Mouse (Mus musculus): Measurements from ENCODE around the gene Lmcd1. TPM values are rescaled to one million over a fixed set of nuclear protein-coding genes. Genes with fewer than 3 reads are reported as not detected.

Gene Lmcd1
- polyA plus RNA-seq, 1 experiment from 2014 or later = 54.5 TPM

GRCm38 (mm10) chr6:112264321-112264720 lies 9.2 kb upstream of the Lmcd1 start:
- WGBS = 90% methylated on average over 1 of the region's 1 CpGs

GRCm38 (mm10) chr6:112266631-112267030 lies 6.9 kb upstream of the Lmcd1 start:
- no peaks in the 10 kb centered on the region for H3K27me3 ChIP-seq
- no peak overlapping the region for H3K4me2 ChIP-seq
- H3K9me3 ChIP-seq (replicated peaks) = no peaks in the 10 kb centered on the region
- H3K27ac ChIP-seq = no peak overlapping the region
- WGBS = 46% methylated on average over 1 of the region's 1 CpGs
- H3K4me1 ChIP-seq (replicated peaks) = no peaks in the 10 kb centered on the region
- H3K36me3 ChIP-seq = no peaks in the 10 kb centered on the region
- no peak overlapping the region for H3K4me3 ChIP-seq
- ATAC-seq (replicated peaks; ENCODE audit: insufficient number of reproducible peaks, insufficient read depth, low FRiP score, low read depth) = no peak
- no peak overlapping the region for H3K9ac ChIP-seq

More at GRCm38 (mm10) chr6:112264321-112264720, 9.2 kb upstream of the Lmcd1 start:
- no peak for ATAC-seq (replicated peaks; ENCODE audit: insufficient number of reproducible peaks, insufficient read depth, low FRiP score, low read depth)
- H3K9ac ChIP-seq = no peak overlapping the region
- H3K27ac ChIP-seq = no peak overlapping the region
- no peak overlapping the region for H3K4me2 ChIP-seq
- no peaks in the 10 kb centered on the region for H3K9me3 ChIP-seq (replicated peaks)
- no peak overlapping the region for H3K4me3 ChIP-seq
- H3K27me3 ChIP-seq = no peaks in the 10 kb centered on the region
- H3K4me1 ChIP-seq (replicated peaks) = no peaks in the 10 kb centered on the region
- H3K36me3 ChIP-seq = no peaks in the 10 kb centered on the region

GRCm38 (mm10) chr6:112267661-112268357 lies 5.7 kb upstream of the Lmcd1 start:
- ATAC-seq (replicated peaks; ENCODE audit: insufficient number of reproducible peaks, insufficient read depth, low FRiP score, low read depth) = no peak
- 69% methylated on average over 6 of the region's 6 CpGs for whole genome bisulfite sequencing
- H3K27me3 ChIP-seq = no peaks in the 10 kb centered on the region

GRCm38 (mm10) chr6:112274261-112275055 lies 900 bp downstream of the Lmcd1 start:
- Histone ChIP-seq H3K4me1 (replicated peaks) (peaks cover 54% of the 10 kb centered on the region), H3K27ac (peak overlapping the region; percentile 97), H3K4me2 (peak overlapping the region; percentile 84), H3K9ac (peak overlapping the region; percentile 66), H3K4me3 (peak overlapping the region; percentile 59), H3K36me3 (no peaks in the 10 kb centered on the region), H3K27me3 (no peaks in the 10 kb centered on the region), H3K9me3 (replicated peaks) (no peaks in the 10 kb centered on the region)
- ATAC-seq (replicated peaks; ENCODE audit: insufficient number of reproducible peaks, insufficient read depth, low FRiP score, low read depth) = peak; percentile 77
- 21% methylated on average over 9 of the region's 9 CpGs for WGBS

More at GRCm38 (mm10) chr6:112267661-112268357, 5.7 kb upstream of the Lmcd1 start:
- Histone ChIP-seq H3K4me2 (no peak overlapping the region), H3K27ac (no peak overlapping the region), H3K4me1 (replicated peaks) (peaks cover 6% of the 10 kb centered on the region), H3K36me3 (no peaks in the 10 kb centered on the region), H3K4me3 (no peak overlapping the region), H3K9me3 (replicated peaks) (no peaks in the 10 kb centered on the region), H3K9ac (no peak overlapping the region)

- H3K27ac ChIP-seq = no peak overlapping the region
- no peaks in the 10 kb centered on the region for H3K36me3 ChIP-seq
- WGBS = 74% methylated on average over 6 of the region's 6 CpGs
- H3K4me3 ChIP-seq = peak overlapping the region; percentile 59
- H3K9me3 ChIP-seq (replicated peaks) = no peaks in the 10 kb centered on the region
- peak overlapping the region; percentile 84 for H3K4me2 ChIP-seq
- no peak overlapping the region for H3K9ac ChIP-seq
- peaks cover 57% of the 10 kb centered on the region for H3K4me1 ChIP-seq (replicated peaks)
- ATAC-seq (replicated peaks; ENCODE audit: insufficient number of reproducible peaks, insufficient read depth, low FRiP score, low read depth) = no peak
- no peaks in the 10 kb centered on the region for H3K27me3 ChIP-seq
Observed at GRCm38 (mm10) chr6:112275731-112276245, 2.2 kb downstream of the Lmcd1 start.

GRCm38 (mm10) chr6:112278805-112279204 lies 5.2 kb downstream of the Lmcd1 start:
- Histone ChIP-seq H3K36me3 (no peaks in the 10 kb centered on the region), H3K4me3 (no peak overlapping the region), H3K27me3 (no peaks in the 10 kb centered on the region), H3K27ac (no peak overlapping the region), H3K9me3 (replicated peaks) (no peaks in the 10 kb centered on the region), H3K9ac (no peak overlapping the region), H3K4me1 (replicated peaks) (peaks cover 52% of the 10 kb centered on the region), H3K4me2 (no peak overlapping the region)
- no peak for ATAC-seq (replicated peaks; ENCODE audit: insufficient number of reproducible peaks, insufficient read depth, low FRiP score, low read depth)
- 76% methylated on average over 1 of the region's 1 CpGs for WGBS

GRCm38 (mm10) chr6:112280161-112280560 lies 6.6 kb downstream of the Lmcd1 start:
- Histone ChIP-seq H3K36me3 (no peaks in the 10 kb centered on the region), H3K9ac (no peak overlapping the region), H3K9me3 (replicated peaks) (no peaks in the 10 kb centered on the region), H3K27ac (no peak overlapping the region), H3K4me3 (no peak overlapping the region), H3K4me1 (replicated peaks) (peaks cover 39% of the 10 kb centered on the region), H3K27me3 (no peaks in the 10 kb centered on the region), H3K4me2 (no peak overlapping the region)
- WGBS = 87% methylated on average over 2 of the region's 2 CpGs
- no peak for ATAC-seq (replicated peaks; ENCODE audit: insufficient number of reproducible peaks, insufficient read depth, low FRiP score, low read depth)

GRCm38 (mm10) chr6:112280945-112281344 lies 7.4 kb downstream of the Lmcd1 start:
- Histone ChIP-seq H3K36me3 (no peaks in the 10 kb centered on the region; the same call in 1 of the 2 replicates), H3K27ac (no peak overlapping the region), H3K9ac (no peak overlapping the region), H3K4me1 (replicated peaks) (peaks cover 31% of the 10 kb centered on the region), H3K4me3 (no peak overlapping the region), H3K4me2 (no peak overlapping the region), H3K27me3 (no peaks in the 10 kb centered on the region), H3K9me3 (replicated peaks) (no peaks in the 10 kb centered on the region)
- no peak for ATAC-seq (replicated peaks; ENCODE audit: insufficient number of reproducible peaks, insufficient read depth, low FRiP score, low read depth)
- 60% methylated on average over 3 of the region's 3 CpGs for WGBS

GRCm38 (mm10) chr6:112281935-112282334 lies 8.4 kb downstream of the Lmcd1 start:
- Histone ChIP-seq H3K4me3 (no peak overlapping the region), H3K36me3 (no peaks in the 10 kb centered on the region; the same call in 1 of the 2 replicates), H3K9ac (no peak overlapping the region), H3K27ac (no peak overlapping the region), H3K4me1 (replicated peaks) (peaks cover 25% of the 10 kb centered on the region), H3K4me2 (no peak overlapping the region), H3K27me3 (no peaks in the 10 kb centered on the region), H3K9me3 (replicated peaks) (no peaks in the 10 kb centered on the region)
- ATAC-seq (replicated peaks; ENCODE audit: insufficient number of reproducible peaks, insufficient read depth, low FRiP score, low read depth) = no peak
- 91% methylated on average over 2 of the region's 2 CpGs for whole genome bisulfite sequencing

GRCm38 (mm10) chr6:112284087-112284486 lies 10.5 kb downstream of the Lmcd1 start:
- 73% methylated on average over 2 of the region's 2 CpGs for WGBS
- Histone ChIP-seq H3K4me1 (replicated peaks) (peaks cover 15% of the 10 kb centered on the region; the same call in 1 of the 2 replicates), H3K27ac (no peak overlapping the region), H3K36me3 (no peaks in the 10 kb centered on the region; the same call in 1 of the 2 replicates), H3K9me3 (replicated peaks) (no peaks in the 10 kb centered on the region), H3K9ac (no peak overlapping the region), H3K4me3 (no peak overlapping the region), H3K27me3 (no peaks in the 10 kb centered on the region), H3K4me2 (no peak overlapping the region)
- ATAC-seq (replicated peaks; ENCODE audit: insufficient number of reproducible peaks, insufficient read depth, low FRiP score, low read depth) = no peak

- Histone ChIP-seq H3K9me3 (replicated peaks) (no peaks in the 10 kb centered on the region), H3K9ac (no peak overlapping the region), H3K4me2 (no peak overlapping the region), H3K27me3 (no peaks in the 10 kb centered on the region), H3K36me3 (no peaks in the 10 kb centered on the region; the same call in 1 of the 2 replicates), H3K27ac (0 out of 2 replicates have a peak overlapping the region, but pooled peaks have one; percentile 34), H3K4me1 (replicated peaks) (peaks cover 23% of the 10 kb centered on the region), H3K4me3 (no peak overlapping the region)
- 90% methylated on average over 9 of the region's 9 CpGs for WGBS
- no peak for ATAC-seq (replicated peaks; ENCODE audit: insufficient number of reproducible peaks, insufficient read depth, low FRiP score, low read depth)
Observed at GRCm38 (mm10) chr6:112287671-112288070, 14.1 kb downstream of the Lmcd1 start.

All from heart, embryonic 15.5 days (tissue).